Mouse (Mus musculus) forebrain, embryonic 14.5 days (tissue): ENCODE results near the gene Abcf2. TPM values are rescaled to one million over a fixed set of nuclear protein-coding genes. Genes with fewer than 3 reads are reported as not detected.
A peak's percentile ranks its signal among the peaks of the same experiment; 100 is the strongest.

Source experiments
- ATAC-seq: fragments of 200-750 bp; cut with Nextera tagmentation; 2 replicates; pipeline ENCODE4 v1.8.0; 2017; ENCODE audit warnings: mild to moderate bottlenecking, moderate library complexity
- DNase-seq: peaks from one replicate; pipeline ENCODE4 v3.0.0-alpha.2; 2015; ENCODE audit warnings: low spot score
- H3K27ac ChIP-seq: fragments of 300-500 bp; sonication (generic); 2 replicates; pipeline ENCODE4 v1.5.1; 2014; ENCODE audit warnings: low read depth, mild to moderate bottlenecking, control low read depth, low read length, moderate library complexity
- H3K27me3 ChIP-seq: fragments of 300-500 bp; sonication (generic); replicated peaks from 2 replicates; pipeline ENCODE4 v1.6.1; 2014; ENCODE audit warnings: low read length, control low read depth, mixed read lengths; ENCODE audit not compliant: control insufficient read depth, insufficient read depth
- H3K36me3 ChIP-seq: fragments of 300-500 bp; sonication (generic); 2 replicates; pipeline ENCODE4 v1.6.1; 2014; ENCODE audit warnings: low read length, control low read depth; ENCODE audit not compliant: control insufficient read depth, insufficient read depth
- H3K4me1 ChIP-seq: fragments of 300-500 bp; sonication (generic); 2 replicates; pipeline ENCODE4 v1.6.1; 2014; ENCODE audit warnings: antibody characterized with exemption, low read length, control low read depth; ENCODE audit not compliant: control insufficient read depth, insufficient read depth
- H3K4me2 ChIP-seq: fragments of 300-500 bp; sonication (generic); 2 replicates; pipeline ENCODE4 v1.6.1; 2014; ENCODE audit warnings: mild to moderate bottlenecking, control low read depth, low read length
- H3K4me3 ChIP-seq: fragments of 300-500 bp; sonication (generic); 2 replicates; pipeline ENCODE4 v1.5.1; 2014; ENCODE audit warnings: low read depth, low read length, control low read depth
- H3K9ac ChIP-seq: fragments of 300-500 bp; sonication (generic); 2 replicates; pipeline ENCODE4 v1.6.1; 2014; ENCODE audit warnings: mild to moderate bottlenecking, low read length, control low read depth, moderate library complexity
- H3K9me3 ChIP-seq: fragments of 300-500 bp; sonication (generic); replicated peaks from 2 replicates; pipeline ENCODE4 v1.6.1; 2016; ENCODE audit warnings: low read length, control low read depth, mixed read lengths; ENCODE audit not compliant: control insufficient read depth
- WGBS: fragments of 180-500 bp; shearing (Covaris S2); extraction: QIAGEN DNeasy Blood & Tissue Kit; methylation state at CpG from one replicate; pipeline ENCODE4 v1.1.7; 2014; 5-methylcytosine and 5-hydroxymethylcytosine counted together
- polyA plus RNA-seq: library from polyadenylated mRNA; unstranded; fragments of >200 nt; fragmentation: Nextera tagmentation; extraction: Ambion mirVana; gene quantifications from 2 replicates; pipeline ENCODE4 v1.2.1, GENCODE M21; 2014

Gene Abcf2
- polyA plus RNA-seq, 1 experiment from 2014 or later, result 111 TPM

- Histone ChIP-seq H3K9me3 (no peaks in the 10 kb centered on the region), H3K27ac (peak overlapping the region; percentile 99), H3K4me1 (peaks cover 68% of the 10 kb centered on the region), H3K36me3 (no peaks in the 10 kb centered on the region), H3K4me3 (peak overlapping the region; percentile 57; the same call in 1 of the 2 replicates), H3K9ac (peak overlapping the region; percentile 84), H3K4me2 (peak overlapping the region; percentile 94), H3K27me3 (no peaks in the 10 kb centered on the region)
- no peak for DNase-seq
- ATAC-seq, result no peak
- WGBS, result 58% methylated on average over 8 of the region's 8 CpGs
These were observed 26.3 kb upstream of the Abcf2 start for GRCm38 (mm10) chr5:24603431-24604010.

GRCm38 (mm10) chr5:24602751-24603343 is 25.6 kb upstream of the Abcf2 start:
- H3K36me3 ChIP-seq, result no peaks in the 10 kb centered on the region
- H3K4me2 ChIP-seq, result peak overlapping the region; percentile 94
- peak; percentile 24; the same call in 1 of the 2 replicates for ATAC-seq
- peak overlapping the region; percentile 99 for H3K27ac ChIP-seq
- peak overlapping the region; percentile 84 for H3K9ac ChIP-seq
- DNase-seq, result peak; percentile 87
- peak overlapping the region; percentile 57 for H3K4me3 ChIP-seq
- H3K27me3 ChIP-seq, result no peaks in the 10 kb centered on the region
- H3K9me3 ChIP-seq, result no peaks in the 10 kb centered on the region
- peaks cover 74% of the 10 kb centered on the region for H3K4me1 ChIP-seq
- WGBS, result 2% methylated on average over 16 of the region's 16 CpGs

GRCm38 (mm10) chr5:24601911-24602750 is 24.9 kb upstream of the Abcf2 start:
- H3K36me3 ChIP-seq, result no peaks in the 10 kb centered on the region
- H3K27ac ChIP-seq, result peak overlapping the region; percentile 99
- under 1% methylated on average over 72 of the region's 73 CpGs for whole genome bisulfite sequencing
- DNase-seq (peak; percentile 85), ATAC-seq (peak; percentile 26)
- H3K4me2 ChIP-seq, result peak overlapping the region; percentile 94
- peak overlapping the region; percentile 84 for H3K9ac ChIP-seq
- no peaks in the 10 kb centered on the region for H3K27me3 ChIP-seq
- peaks cover 77% of the 10 kb centered on the region for H3K4me1 ChIP-seq
- peak overlapping the region; percentile 57 for H3K4me3 ChIP-seq
- no peaks in the 10 kb centered on the region for H3K9me3 ChIP-seq

- Histone ChIP-seq H3K27me3 (no peaks in the 10 kb centered on the region), H3K4me1 (peaks cover 77% of the 10 kb centered on the region), H3K27ac (peak overlapping the region; percentile 99), H3K4me2 (peak overlapping the region; percentile 94), H3K9me3 (no peaks in the 10 kb centered on the region), H3K4me3 (peak overlapping the region; percentile 57), H3K9ac (peak overlapping the region; percentile 84), H3K36me3 (no peaks in the 10 kb centered on the region)
- ATAC-seq (no peak), DNase-seq (peak; percentile 15)
- 3% methylated on average over 27 of the region's 33 CpGs for WGBS
These were observed 24.0 kb upstream of the Abcf2 start for GRCm38 (mm10) chr5:24601071-24601835.

- WGBS, result 65% methylated on average over 2 of the region's 2 CpGs
- H3K9me3 ChIP-seq, result no peaks in the 10 kb centered on the region
- 0 out of 2 replicates have a peak overlapping the region, but pooled peaks have one; percentile 99 for H3K27ac ChIP-seq
- peaks cover 75% of the 10 kb centered on the region for H3K4me1 ChIP-seq
- no peak for DNase-seq
- peaks cover 4% of the 10 kb centered on the region for H3K36me3 ChIP-seq
- no peaks in the 10 kb centered on the region for H3K27me3 ChIP-seq
- H3K4me2 ChIP-seq, result peak overlapping the region; percentile 94
- peak overlapping the region; percentile 84; the same call in 1 of the 2 replicates for H3K9ac ChIP-seq
- peak overlapping the region; percentile 57 for H3K4me3 ChIP-seq
- ATAC-seq, result no peak
These were observed 23.0 kb upstream of the Abcf2 start for GRCm38 (mm10) chr5:24600236-24600635.

GRCm38 (mm10) chr5:24599137-24599536 is 21.9 kb upstream of the Abcf2 start:
- no peak for DNase-seq
- Histone ChIP-seq H3K4me3 (peak overlapping the region; percentile 54), H3K36me3 (peaks cover 15% of the 10 kb centered on the region), H3K4me2 (peak overlapping the region; percentile 93), H3K27me3 (no peaks in the 10 kb centered on the region), H3K9ac (peak overlapping the region; percentile 81), H3K27ac (peak overlapping the region; percentile 95), H3K4me1 (peaks cover 71% of the 10 kb centered on the region), H3K9me3 (no peaks in the 10 kb centered on the region)
- 12% methylated on average over 8 of the region's 8 CpGs for WGBS
- no peak for ATAC-seq

- Histone ChIP-seq H3K9ac (peak overlapping the region; percentile 81), H3K4me3 (peak overlapping the region; percentile 54), H3K27ac (peak overlapping the region; percentile 95), H3K27me3 (no peaks in the 10 kb centered on the region), H3K4me1 (peaks cover 66% of the 10 kb centered on the region), H3K9me3 (no peaks in the 10 kb centered on the region), H3K4me2 (peak overlapping the region; percentile 93), H3K36me3 (peaks cover 21% of the 10 kb centered on the region)
- ATAC-seq (peak; percentile 19), DNase-seq (peak; percentile 68)
- WGBS, result 1% methylated on average over 38 of the region's 41 CpGs
These were observed 21.3 kb upstream of the Abcf2 start for GRCm38 (mm10) chr5:24598570-24599006.

GRCm38 (mm10) chr5:24597901-24598569 is 20.8 kb upstream of the Abcf2 start:
- 17% methylated on average over 15 of the region's 15 CpGs for WGBS
- ATAC-seq (no peak), DNase-seq (peak; percentile 60)
- H3K4me3 ChIP-seq, result peak overlapping the region; percentile 54
- peak overlapping the region; percentile 81 for H3K9ac ChIP-seq
- peak overlapping the region; percentile 93 for H3K4me2 ChIP-seq
- H3K27me3 ChIP-seq, result no peaks in the 10 kb centered on the region
- peaks cover 60% of the 10 kb centered on the region for H3K4me1 ChIP-seq
- H3K9me3 ChIP-seq, result no peaks in the 10 kb centered on the region
- H3K36me3 ChIP-seq, result peaks cover 26% of the 10 kb centered on the region
- peak overlapping the region; percentile 95 for H3K27ac ChIP-seq
